Mouse (Mus musculus) inflammation-experienced regulatory T-cells, adult 6 months (primary cell): Measurements from ENCODE around the gene Med8. TPM values are rescaled to one million over a fixed set of nuclear protein-coding genes. Genes with fewer than 3 reads are reported as not detected.

Source experiments
- ATAC-seq: one replicate; pipeline ENCODE4 v1.8.0; 2017
- polyA plus RNA-seq, 3 experiments: library from polyadenylated mRNA; unstranded; fragments of 100-300 nt; shearing (Covaris generic); gene quantifications; one replicate each; pipeline ENCODE4 v1.2.1; 2017

The Med8 gene
- polyA plus RNA-seq, 3 experiments from 2014 or later: 121 to 123 (median 123) TPM

DNA sequence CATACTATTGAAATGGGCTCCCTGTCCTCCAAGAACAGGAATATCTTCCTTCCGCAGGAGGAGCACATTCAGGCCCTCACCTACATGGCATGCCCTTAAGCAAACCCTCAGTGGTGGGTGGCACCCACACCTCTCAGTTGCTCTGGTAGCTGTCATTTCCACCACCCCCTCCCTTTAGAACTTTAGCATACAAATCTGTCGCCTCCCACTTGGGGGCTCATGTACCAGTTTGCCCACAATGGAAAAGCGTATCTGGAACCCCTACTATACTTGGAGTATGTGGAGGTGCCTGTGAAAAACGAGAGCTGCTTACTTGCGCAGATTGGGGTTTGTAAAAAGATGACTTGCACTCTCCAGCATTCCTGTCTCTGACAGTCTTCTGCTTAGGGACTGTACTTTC, 7.2 kb downstream of the Med8 start:
- ATAC-seq: no peak

DNA sequence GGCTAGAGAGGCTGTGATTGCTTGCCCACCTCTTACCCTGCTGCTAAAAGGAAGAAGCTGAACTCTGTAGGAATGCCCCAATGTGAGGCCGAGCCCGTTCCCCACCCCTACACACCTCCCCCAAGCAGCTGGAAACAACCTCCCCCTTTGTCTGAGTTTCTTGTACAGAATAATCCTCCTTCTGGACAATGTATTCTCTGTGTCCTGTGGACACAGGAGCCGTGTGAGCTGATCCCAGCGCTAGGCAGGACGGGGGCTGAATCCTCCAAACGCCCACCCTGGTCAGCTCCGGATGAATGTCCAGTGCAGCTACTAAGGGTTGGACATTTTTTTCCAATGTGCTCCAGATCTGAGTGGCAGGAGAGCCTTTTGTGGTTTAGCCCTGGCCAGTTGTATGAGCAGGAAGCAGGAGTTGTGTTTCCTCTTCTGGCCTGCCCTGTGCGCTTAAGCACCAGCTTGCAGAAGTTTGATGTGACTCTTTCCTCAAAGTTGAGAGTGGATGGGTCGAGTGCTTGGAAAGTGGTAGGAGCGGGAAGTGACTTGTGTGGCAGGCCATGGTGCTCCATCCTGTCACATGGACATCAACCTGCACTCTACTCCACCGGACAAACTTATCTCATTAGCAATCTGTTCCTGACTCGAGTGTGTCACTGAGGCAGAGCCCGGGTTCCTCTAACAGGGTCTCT, 8.1 kb downstream of the Med8 start:
- ATAC-seq: no peak

DNA sequence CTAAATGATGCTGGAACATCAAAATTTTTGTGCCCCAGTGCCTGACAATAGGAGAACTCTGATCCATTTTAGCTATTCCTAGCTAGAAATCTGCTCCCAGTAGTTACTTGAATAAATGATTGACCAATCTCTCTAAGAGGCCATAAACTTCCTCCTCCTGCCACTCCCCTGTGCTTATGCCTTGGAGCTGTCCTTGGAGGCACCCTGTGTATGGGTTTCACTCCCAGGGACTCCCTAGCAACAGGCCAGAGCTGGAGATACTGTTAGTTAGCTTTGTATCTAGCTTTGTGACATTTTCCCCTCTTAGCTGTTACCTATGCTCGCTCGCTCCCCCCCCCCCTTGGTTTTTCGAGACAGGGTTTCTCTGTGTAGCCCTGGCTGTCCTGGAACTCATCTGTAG, 12.2 kb downstream of the Med8 start:
- ATAC-seq: no peak

DNA sequence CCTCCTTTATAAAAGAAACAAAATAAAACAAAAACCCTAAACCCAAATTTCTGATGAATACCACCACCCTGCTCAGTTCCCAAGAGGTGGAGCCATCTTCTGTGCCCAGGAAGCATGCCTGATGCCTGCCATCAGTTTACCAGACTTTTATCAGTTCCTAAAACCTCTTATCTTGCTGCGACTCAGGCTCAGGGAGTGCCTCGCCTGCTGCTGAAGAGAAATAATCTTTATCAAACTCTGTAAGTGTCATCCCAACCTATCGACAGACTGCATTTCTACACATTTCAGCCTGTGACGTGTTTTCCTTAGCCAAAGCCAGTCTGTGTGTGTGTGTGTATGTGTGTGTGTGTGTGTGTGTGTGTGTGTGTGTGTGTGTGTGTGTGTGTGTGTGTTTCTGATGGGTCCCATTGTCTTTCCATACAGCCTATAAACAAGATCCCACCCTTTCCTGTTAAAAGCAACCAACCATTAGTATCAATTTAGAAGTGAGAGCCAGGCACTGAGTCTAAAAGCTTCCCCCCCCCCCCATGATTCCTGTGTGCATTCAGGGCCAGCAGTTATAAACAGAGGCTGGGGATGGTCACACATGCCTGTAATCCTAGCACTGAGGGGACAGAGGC, 15.5 kb downstream of the Med8 start:
- no peak for ATAC-seq

DNA sequence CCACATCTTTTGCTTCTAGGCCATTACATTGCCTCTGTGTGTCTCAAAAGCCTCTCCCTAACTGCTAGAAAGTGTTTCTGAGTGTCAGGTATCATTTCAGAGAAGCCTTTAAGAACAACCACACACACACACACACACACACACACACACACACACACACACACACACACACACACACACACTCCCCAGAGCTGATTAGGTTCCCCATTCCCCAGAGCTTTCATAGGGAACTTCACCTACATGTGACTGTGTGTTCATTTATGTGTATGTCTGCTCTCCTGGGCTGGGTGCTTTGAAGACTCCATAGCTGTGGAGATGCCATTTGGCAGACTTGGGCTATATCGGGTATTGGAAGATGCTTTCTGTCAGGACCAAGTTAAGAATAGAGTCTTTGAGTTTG, 16.2 kb downstream of the Med8 start:
- no peak for ATAC-seq

DNA sequence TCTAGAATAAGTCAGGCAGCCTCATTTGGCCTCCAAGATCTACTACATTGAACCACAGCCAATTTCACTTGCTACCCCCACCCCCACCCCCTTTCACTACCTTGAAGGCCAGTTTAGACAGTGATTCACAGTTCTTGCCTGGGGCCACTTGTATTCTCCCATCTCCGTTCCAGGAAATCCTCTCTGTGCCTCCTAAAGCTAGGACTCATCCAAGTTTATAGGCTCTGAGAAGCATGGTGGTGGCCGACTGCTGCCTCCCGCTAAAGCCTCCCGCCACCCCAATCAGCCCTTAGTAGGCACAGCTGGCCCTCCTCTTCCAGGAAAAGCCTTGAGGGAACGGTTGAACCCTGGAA, 18.3 kb downstream of the Med8 start:
- peak; percentile 6 for ATAC-seq

DNA sequence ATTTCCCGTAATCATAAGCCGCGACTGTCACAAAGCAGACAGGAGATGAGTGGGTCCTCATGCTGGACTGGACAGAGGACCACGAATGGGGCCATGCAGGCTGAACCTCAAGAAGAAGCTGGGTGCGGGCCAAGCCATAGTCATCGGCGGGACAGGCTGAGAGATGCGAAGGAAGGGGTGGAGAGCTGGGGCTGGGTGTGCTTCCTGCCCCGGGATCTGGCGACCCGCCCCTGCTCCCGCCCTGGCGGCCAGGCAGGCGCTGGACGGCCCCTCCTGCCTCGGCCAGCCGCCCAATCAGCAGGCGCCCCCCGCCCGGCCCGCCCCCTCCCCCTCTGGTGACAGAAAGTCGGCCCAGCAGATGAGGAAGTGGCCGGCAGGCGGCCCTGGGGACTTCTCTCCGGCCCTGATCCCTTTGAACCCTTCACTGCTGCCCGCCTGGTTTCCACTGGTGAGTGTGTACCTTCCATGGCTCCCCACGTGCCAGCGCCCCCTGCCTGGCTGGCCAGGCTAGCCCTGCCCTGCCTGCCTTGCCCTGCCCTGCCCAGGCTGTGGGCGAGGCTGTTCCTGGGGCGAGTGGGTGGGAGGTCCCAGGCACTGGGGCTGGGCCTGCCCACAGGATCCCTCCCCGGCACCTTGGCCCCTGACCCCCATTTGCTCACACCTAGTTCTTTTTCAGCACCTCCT, 18.8 kb downstream of the Med8 start, which contains the start of gene Elovl1:
Gene Elovl1 (plus strand): TSS at position 326 of the 684 bp plus-strand sequence.
- ATAC-seq: peak; percentile 81

DNA sequence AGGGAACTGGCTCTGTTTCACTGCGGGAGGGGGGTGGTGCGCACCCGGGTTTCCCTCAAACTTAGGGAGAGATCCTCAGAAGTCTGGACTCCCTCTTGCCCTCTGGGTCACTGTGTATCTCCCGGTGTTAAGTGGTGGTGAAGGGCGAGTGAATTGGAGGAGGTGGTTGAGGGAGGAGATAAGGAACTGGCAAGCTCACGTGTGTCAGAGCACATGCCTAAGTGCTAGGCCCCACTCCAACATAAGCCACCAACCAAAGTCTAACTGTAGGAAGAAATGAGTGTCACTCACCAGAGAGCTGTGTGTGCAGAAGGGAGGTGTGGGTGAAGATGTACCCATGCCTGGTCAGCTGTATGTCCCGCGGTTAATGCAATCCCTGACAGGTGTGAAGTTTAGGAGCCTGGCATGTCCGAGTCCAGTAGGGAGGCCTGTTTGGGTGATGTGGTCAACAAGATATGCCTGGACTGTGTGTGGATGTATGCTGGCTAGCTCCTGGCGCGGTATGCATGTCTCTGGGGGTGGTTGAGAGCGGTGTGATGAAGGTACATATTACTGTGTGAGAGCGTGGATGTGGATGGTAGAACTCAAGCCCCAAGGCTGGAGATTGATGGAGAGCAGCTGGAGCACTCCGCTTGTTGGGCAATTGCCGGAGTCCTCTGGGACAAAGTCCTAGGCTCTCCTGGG, 19.5 kb downstream of the Med8 start:
- ATAC-seq: peak; percentile 16

DNA sequence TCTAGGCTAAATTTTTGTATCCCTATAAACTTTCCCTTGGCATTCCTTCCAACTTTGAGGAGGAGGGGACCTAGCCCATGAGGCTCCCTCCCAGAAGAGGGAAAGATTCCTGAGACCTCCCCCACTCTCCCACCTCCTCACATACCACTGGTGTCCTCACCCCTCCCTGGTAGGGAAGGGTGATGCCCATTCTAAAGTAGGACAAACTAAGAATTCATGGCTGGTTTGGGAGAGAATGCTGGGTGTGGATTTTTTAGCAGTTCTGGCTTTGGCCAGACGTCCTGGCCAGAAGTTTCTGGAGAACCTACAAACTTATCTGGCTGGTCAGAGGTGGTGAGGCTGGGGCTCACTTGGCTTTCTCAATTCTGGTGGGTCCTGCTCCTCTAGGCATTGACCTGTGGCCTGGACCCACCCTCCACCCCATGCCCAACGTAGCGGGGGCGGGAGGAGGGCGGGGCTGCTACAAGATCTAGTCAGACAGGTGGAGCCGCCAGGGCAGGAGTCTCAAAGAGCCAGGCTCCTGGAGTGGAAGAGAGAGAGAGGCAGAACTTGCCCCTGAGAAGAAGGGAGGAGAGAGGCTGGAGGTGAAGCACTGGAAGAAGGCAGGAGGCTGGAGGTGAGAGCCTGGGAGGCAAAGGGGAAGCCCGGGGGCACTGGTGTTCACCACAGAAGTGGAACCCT, 20.2 kb downstream of the Med8 start:
- ATAC-seq: no peak

DNA sequence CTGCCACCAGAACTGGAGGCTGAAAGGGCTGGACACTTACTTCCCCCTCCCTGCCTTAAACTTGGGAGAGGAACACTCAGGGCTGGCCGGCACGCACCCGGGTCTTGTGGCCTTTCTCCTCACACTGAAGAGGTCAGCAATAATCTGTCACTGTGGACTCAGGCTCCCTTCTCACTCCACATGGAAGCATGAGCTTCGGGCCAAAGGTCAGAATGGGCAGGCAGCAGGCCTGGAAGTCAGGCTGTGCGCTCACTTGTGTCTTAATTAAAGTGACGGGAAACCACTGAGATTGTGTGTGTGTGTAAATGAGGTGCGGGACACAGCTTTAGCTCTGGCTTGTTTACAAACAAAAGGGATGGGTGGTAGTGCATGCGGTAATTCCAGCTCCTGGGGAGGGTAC, 23.2 kb downstream of the Med8 start:
- ATAC-seq: no peak

DNA sequence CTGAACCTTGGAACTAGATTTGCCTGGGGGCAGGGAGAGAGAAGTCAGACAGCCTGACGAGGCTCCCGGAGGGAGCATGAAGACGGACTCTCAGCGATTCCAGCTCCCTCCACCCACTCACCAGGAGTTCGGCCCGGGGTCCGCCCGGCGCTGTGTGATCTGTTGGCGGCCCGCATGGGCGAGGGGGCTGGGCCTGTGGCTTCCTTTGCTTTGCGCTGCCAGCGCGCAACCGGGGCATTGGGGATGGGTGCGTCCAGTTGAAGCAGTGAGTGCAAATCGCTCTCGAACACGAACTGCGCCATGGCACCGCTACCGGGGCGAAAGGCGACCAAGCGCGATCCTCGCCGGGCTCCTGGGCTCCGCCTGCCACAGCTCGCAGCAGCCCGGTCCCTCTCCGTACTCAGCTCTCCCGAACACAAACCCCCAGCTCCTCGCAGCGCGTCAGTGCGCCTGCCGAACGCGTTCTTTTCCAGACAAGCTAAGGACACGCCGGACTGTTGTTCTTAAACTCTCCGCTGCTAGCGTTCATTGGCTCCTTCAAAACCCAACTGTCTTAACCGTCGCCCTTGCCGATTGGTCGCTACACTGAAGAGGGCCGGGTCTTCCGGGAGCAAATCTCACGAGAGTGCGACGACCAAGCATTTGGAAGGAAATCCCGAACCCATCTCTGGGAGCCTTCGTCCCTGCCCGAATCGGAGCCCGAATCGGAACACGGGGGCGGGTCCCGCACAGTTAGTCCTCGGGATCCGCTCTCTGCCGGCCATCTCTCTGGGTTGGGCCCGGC, 27.9 kb downstream of the Med8 start, which contains the start of gene Cdc20:
Gene Cdc20 (minus strand): TSS at position 533 of the 784 bp plus-strand sequence.
- peak; percentile 99 for ATAC-seq

DNA sequence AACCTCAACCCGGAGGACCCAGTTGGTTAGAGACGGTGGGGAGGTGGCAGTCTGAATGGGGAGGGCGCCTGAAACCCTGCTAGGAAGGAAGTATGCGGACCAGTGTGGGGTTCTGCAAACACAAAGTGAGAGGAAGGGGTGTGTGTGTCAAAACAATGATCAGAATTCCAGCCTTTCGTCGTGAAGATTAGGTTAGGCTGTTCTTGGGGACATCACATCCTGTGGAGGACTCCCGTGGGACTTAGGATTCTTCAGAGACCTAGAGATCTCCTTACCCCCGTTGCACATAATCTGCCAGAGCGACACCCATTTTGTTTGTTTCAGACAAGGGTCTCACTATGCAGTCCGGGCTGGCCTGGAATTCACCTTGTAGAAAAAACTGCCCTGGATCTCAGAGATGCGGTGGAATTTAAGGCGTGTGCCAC, 28.7 kb downstream of the Med8 start:
- peak; percentile 12 for ATAC-seq

DNA sequence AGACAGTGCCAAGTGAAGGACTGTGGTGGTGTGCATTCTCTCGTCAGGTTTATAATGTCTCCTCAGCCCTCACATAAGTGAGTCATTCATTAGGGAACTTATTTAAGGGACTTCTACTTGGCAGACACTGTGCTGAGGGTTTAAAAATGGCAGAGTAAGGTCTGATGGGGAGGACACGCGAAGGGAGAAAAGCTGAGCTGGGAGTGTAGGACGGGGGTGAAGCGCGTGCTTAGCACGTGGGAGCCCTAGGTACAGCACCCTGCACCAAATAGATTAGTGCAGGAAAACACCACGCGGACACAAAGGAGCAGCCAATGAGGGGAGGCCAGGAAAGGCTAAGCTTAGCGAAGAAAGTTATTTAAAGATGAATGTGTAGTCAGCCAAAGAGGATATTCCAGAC, 36.0 kb downstream of the Med8 start:
- ATAC-seq: no peak

DNA sequence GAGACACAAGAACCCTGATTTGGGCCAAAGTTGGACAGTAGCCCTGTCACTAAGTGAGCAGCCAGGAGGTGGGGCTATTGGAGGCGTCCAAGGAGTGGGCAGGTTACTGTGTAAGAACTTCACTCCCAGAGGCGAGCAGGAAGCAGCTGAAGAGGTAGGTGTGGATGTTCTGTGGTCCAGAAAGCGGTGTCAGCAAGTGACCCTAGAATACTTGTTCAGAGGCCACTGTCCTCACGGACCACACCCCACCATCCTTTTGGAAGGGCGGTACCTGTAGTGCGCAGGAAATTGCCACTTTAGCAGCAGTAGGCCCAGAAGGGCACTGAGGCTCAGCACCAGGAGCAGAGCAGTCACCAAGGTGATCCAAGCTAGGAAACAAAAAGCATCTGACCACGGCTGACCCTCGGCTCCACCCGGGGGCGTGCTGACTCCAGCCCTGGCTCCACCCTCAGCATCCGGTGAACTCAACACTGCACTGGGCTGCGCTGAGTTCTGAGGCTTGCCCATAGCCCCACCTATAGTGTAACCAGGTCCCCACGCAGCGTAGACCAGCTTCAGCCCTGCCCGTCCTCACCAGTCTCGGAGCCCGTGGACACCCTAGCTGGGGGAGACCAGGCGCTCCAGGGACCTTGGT, 36.8 kb downstream of the Med8 start:
- ATAC-seq: no peak

DNA sequence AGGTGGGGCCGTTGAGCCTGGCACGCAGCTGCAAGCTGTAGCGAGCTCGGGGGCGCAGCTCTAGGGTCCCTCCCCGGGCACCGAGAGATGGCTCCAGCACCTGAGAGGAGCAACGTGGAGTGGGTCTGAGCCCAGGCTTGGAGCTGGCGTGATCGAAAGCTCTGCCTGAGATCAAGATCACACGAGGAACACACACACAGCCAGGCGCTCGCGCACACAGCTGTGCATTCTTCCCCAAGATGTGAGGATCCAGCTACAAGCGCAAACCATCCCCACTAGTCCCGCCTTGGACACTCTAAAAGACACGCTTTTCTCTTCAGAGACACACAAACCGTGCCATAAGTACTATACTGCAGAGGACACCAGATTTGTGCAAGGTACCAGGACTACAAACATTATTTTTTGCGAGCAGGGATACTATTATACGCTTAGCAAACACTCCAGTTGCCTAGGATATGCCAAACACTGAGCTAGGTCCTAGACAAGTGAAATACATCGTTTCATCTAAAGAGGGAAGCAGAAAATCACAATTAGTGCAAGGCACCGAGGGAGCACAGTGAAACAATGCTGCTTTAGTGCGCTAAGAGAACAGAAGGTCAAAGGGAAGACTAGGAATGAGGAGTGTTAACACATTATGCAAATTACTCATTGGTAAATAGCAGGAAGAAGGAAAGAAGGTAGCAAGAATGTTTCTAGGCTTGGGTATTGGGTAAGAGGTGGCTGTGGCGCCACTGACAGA, 37.4 kb downstream of the Med8 start:
- no peak for ATAC-seq

DNA sequence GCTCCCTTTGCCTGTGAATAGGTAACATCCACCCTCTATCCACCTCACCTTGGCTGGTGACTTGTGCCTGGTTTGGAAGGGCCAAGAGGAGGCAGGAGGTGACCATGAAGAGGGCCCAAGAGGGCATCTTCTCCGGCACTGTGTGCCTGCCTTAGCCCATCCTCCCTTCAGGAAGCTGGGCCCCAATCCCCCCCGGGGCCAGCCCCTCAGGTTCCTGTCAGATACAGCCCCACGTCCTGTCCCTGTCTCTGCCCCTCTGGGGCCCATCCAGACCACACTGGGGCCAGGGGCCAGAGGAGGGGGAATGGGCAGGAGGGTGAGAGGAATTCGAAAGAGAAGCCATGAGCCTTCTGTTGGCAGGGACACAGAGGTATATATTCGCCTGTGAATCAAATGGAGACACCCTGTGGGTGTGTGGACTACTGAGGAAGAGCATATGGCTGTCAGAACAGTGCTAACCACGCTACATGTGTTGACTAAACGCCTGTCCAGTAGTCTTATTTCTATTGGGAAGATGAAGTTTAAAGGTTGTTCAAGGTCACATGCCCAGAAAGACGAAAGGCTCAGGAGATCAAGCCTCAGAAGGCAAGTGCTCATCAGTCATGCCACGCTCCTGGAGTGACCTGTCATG, 48.3 kb downstream of the Med8 start, which contains the start of gene Mpl:
Gene Mpl (minus strand): TSS at position 169 of the 631 bp plus-strand sequence.
- no peak for ATAC-seq

DNA sequence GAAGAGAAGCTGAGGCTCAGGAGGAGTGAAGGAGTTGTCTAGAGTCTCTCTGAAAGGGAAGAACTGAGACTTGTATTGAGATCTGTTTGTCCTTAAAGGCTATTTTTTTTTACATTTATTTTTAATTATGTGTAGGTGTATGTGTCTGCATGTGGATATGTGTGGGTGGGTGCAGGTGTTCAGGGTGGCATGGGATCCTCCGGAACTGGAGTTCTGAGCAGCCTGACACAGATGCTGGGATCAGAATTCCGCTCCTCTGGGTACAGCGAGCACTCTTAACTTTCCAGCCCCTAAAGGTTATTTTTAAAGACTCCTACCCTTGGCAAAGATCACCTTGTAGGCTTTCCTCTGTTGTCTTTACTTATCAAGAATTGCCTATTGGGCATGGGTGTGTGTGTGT, 55.8 kb downstream of the Med8 start:
- ATAC-seq: no peak
